Mouse (Mus musculus) urinary bladder, postnatal 25 days (tissue): Measurements from ENCODE around the gene Mxd1.

Experiments used
- DNase-seq: peaks from one replicate; pipeline ENCODE4 v3.0.0; 2022; ENCODE audit warnings: low spot score

The Mxd1 gene

GRCm38 (mm10) chr6:86646143-86646542 is 22.8 kb downstream of the Mxd1 start:
- DNase-seq: no peak

DNA sequence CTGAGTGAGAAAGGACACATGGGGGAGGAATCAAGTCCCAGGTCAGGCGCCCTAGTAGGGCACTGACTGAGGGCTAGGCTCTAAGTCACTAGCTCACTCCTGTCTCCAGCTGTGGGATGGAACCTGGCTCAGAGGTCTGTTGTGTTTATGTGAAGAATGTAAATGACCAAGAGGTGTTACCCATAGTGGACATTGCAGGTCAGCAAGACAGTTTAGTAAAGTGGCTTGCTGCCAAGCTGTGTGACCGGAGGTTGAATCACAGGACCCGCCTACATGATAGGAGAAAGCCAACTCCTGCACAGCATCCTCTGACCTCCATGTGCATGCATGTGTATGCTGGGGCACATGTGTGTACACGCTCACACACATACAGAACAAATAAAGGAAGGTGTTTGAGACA is 23.4 kb downstream of the Mxd1 start:
- no peak for DNase-seq

DNA sequence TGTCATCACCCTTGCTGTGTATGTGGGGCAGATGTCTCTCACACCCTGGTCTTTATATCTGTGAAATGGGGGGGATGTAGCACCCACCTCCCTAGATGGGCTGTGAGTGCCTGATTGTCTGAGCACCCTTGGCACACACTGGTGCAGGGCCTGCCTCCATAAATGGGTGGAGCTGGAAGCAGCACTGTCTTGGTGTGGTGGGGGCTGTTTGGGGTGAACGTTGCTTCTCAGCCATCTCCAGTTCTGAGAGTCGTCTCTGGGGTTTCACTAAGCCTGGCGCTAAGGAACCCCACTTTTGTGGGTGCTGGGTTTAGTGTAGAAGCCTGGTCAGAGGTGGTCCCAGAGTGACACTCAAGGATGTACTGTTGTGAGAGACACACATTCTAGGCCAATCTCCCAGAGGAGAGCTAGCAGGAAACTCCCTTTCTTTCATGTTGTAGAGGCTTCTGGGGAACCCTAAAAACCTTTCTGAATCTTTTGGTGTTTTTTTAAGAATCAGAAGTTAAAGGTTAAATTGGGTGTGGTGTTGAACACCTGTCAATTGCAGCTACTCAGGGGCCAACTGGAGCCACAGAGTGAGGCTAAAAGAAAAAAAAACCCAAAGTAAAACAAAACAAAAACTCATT is 24.1 kb downstream of the Mxd1 start:
- DNase-seq: no peak

DNA sequence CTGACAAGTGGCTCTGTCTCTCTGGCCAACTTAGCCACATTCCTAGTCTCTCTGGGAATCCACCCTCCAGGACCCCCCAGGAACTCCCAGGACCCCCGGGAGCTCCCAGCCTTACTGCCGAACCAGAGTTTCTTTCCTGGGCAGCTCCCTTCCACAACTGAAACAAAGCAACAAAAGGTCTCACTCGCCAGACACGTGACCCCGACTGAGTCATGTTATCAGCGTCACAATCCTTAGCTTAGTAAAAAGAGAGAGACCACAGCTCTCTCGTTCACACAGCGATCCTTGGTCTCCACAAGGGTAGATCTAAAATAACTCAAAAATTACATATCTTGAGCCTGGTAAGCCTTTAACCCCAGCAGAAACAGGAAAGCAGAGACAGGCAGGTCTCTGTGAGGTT is 27.2 kb downstream of the Mxd1 start:
- no peak for DNase-seq

DNA sequence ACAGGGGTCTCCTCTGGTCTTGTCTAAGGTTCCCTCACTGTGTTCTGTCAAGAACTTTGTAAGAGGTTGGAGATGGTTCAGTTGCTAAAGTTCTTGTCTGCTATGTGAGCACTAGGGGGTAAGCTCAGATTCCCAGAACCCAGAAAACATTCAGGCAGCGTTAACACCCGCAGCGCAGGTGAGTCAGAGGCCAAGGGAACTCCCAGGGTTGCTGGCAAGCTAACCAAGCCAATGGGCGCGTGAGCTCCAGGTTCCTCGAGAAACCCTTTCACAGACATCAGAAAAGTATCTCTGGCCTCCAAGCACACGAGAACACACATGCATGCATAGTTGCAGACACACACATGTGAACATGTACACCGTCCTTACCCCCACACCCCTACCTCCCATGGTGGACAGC is 28.2 kb downstream of the Mxd1 start:
- DNase-seq: no peak

GRCm38 (mm10) chr6:86640161-86640560 is 28.8 kb downstream of the Mxd1 start:
- DNase-seq: no peak

DNA sequence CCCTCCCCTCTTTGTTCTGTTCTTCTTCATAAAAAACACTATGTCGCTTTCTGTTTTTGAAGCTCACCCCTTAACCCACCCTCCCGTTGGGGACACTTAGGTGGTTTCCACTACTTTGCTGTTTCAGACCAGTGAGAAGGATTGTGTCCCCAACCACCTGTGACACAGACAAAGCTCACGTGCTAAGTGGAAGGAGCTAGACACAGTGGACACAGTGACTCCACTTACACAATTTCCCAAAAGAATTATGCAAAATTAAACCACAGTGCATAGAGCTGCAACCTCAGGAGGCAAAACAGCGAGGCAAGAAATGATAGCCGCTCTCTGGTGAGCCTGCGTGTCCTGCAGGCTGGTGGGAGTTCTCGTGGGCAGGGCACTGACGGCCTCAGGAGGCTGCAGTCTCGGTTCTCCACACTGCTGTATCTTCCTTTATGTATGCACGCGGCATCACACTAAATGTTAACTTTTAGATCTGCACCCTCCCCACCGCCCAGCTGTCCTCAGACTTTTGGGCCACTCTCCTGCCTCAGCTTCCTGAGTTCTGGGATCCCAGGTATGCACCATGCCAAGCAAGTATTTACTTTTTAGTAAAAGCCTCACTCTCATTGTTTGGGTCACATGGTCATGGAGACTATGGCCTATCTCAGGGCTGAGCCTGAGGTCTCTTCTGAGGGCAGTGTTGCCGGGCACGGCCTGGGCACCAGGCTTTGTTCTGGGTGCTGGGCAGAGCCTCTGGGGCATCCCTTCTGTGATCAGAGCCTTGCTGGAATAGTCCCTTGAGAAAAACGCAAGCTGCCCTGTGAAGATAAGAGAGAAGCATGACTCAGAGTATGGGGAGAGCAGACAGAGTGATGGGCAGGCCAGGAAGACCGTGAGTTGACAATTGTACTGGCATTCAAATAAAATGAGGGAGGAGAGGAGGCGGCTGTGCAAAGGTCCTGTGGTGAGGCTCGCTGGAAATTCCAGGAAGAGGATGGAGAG is 29.5 kb downstream of the Mxd1 start:
- DNase-seq: no peak

- DNase-seq: no peak
Measured at GRCm38 (mm10) chr6:86638434-86638833, 30.5 kb downstream of the Mxd1 start.

GRCm38 (mm10) chr6:86637860-86638259 is 31.1 kb downstream of the Mxd1 start:
- DNase-seq: no peak

DNA sequence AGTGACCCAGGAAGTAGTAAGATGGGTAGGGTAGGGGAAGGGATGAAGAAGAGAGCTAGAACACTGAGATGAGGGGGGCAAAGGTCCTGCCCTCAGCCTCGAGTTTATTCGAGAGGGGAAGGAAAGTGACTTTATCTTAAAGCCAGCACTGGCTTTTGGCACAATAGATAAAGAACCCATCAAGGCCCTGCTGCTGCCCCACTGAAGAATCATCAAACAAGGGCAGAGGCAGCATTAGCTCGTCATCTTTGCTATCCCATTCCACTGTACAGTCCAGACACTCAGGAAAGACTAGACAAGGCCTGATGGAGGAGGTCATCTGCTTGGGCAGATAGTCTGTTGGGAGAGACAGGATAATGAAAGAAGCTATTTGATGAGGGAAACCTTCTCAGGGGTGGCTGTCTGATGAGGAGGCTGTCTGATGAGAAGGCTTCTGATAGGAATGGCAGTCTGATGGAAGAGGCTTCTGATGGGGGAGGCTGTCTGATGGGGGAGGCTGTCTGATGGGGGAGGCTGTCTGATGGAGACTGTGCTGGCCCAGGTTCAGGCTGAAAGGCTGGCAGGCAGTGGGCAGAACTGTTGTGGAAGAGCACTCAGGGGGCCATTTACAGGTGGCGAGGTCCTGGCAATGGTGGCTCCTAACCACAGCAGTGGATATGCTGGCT is 31.7 kb downstream of the Mxd1 start:
- DNase-seq: no peak

DNA sequence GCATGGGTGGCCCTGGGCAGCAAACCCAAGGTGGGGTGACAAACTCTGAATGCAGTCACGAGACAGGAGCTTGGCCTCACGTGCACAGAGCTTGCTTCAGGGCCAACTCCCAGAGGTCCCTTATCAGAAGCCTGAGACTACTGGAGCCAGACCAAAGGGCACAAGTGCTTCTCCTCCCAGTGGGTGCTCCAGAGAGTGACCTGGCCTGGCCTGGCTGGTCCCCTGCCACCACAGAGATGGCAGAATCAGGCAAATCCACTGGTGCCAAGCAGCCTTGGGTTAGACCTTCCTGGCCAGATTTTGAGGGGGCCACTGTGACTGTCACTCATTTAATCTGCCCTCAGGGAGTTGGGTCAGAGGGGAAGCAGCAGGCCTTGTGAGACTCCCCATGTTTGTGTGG is 32.5 kb downstream of the Mxd1 start:
- no peak for DNase-seq

DNA sequence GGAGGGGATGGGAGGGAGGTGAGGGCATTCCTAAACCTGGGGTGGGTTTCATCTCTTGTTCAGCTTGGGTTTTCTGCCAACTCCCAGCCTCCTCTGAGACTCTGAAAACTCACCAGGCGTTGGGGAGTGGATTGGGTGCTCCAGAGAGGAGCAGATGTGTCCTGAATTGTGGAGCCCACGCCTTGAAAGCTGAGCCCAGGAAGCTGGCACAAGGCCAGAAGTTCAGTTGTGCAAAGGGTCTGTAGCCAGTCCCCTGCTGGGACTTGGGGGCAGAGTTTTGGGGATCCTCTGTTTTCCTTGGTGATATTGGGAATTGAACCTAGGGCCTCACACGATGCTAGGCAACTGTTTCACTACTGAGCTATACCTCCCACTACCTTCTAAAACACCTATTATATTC is 38.8 kb downstream of the Mxd1 start:
- DNase-seq: no peak

- no peak for DNase-seq
Measured at GRCm38 (mm10) chr6:86627946-86628345, 41.0 kb downstream of the Mxd1 start, which contains the start of gene Asprv1. Asprv1 (plus strand) TSS chr6:86628164.

DNA sequence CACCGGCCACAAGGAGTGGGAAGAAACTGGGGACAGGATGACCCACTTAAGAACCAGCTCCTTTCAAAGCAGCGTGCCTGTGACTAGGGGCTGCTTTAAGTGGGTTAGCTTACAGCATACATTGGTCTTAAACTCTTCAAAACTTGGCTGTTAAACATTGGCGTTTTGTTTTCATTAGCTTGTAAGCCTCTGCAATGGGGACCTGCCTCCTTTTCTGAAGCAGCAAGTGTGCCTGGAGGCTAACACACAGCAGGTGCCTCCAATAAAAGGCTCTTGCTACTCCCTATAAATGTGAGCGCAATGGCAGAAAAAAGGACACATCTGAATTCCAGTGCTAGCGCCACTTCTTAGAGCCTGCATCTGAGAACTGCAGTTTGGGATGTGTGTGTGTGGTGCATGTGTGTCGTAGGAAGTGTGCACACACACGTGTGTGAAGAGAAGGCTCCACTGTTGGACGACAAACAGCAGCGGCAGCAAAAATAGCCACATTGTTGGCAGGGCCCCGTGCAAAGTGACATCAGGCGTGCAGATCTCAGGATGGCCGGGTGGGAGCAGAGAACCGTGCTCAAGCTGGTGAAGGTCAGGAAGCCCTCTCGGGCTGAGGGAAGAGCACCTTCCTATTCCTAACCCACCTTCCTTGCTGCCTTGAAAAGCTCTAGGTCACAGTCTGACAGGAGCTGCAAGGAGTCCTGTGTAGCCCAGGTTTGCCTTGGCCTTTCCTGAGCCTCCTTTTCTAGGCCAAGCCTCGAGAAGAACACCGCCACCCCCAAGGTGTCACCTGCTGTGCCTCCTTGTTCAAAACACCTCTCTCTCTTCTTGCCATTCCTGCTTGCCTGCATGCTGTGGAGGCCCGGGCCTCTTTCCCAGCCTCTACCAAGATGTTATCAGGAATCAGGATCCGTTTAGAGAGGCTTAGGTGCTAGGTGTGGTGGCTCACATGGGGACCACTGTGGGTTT is 44.6 kb downstream of the Mxd1 start:
- DNase-seq: no peak

GRCm38 (mm10) chr6:86623201-86623600 is 45.8 kb downstream of the Mxd1 start:
- no peak for DNase-seq

DNA sequence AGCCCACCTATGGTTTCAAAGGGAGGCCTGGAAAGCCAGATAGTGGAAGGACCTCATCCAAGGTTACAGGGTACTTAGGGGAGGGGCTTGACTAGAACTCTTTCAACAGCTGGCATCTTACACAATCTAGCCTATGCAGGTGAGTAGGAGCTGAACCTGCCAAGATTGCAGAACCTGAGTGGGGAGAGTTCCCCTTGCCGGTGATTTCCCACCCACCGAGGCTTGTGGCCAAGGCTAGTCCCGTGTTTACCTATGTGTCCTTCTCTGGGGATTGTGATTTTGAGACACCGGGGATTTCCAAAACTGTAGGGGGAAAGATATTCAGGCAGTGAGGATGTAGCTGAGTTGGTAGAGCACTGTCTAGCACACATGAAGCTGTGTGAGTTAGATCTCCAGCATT is 53.7 kb downstream of the Mxd1 start:
- no peak for DNase-seq

DNA sequence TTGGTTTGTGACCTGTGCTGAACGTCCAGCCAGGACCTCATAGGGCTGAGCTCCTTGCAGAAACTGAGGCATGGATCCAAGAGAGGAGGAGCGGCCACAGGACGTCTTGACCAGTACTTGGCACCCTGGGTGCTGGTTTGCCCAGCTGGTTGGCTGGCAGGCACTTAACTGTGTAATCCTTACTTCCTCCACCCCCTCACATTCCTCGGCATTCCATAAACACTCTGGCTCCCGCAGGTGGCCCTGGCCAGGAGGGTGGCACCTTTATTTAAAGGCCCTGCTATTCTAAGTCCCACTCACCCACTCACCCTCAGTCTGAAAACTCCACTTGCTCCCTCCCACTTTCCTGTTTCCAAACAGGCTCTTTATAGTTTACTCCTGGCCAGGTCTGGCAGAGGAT is 58.2 kb downstream of the Mxd1 start:
- DNase-seq: no peak

DNA sequence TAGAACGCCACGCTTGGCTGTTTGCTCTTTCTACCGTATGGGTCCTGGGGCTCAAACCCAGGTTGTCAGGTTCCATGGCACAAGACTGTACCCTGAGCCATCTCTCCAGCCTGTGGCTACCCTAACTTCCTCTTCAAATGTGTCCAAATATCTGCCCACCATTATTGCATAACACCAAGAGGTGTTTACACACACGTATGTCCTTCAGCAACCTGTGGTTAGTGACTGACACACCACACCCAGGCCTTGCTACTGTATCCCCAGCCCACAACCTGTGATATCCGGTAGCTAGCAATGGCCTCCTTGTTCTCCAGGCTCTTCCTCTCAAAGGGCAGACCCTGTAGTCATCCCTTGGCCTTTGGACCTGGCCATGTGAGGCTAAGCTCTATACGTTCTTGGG is 59.7 kb downstream of the Mxd1 start:
- DNase-seq: no peak

- no peak for DNase-seq
Measured at GRCm38 (mm10) chr6:86607471-86607870, 61.5 kb downstream of the Mxd1 start.

DNA sequence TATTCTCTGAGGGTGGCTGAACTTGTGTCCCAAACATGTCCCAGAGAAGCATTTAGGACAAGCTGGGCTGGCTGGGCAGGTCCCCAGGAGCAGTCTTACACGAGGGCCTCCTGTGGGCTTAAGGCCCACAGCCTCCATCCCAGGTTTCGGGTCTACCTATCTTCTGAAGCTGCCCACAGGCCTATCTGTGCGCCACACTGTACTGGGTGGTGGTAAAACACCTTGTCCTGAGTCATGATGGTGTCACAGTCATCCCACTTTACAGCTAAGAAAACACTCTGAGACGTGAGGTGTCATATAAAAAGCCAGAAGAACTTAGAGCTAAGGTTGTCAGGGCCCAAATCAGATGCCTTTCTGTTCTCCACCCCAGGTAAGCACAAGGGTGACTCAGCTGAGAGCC is 62.7 kb downstream of the Mxd1 start:
- no peak for DNase-seq

GRCm38 (mm10) chr6:86605260-86605659 is 63.7 kb downstream of the Mxd1 start:
- peak; percentile 41 for DNase-seq

- DNase-seq: peak; percentile 68
Measured at GRCm38 (mm10) chr6:86599951-86600414, 69.0 kb downstream of the Mxd1 start.
